Mouse (Mus musculus): Measurements from ENCODE around the gene Oasl1. TPM values are rescaled to one million over a fixed set of nuclear protein-coding genes. Genes with fewer than 3 reads are reported as not detected.

Gene Oasl1
- 1.5 TPM for polyA plus RNA-seq (2014; fragmentation: Illumina TruSeq; extraction: RNeasy Lipid Tissue Mini Kit (QIAGEN cat#74804); ENCODE audit: low read depth, low replicate concordance)

GRCm38 (mm10) chr5:114922998-114923473 is at the start of gene Oasl1:
Gene Oasl1 (plus strand): TSS chr5:114923240.

GRCm38 (mm10) chr5:114896688-114897373 is 26.2 kb upstream of the Oasl1 start, which contains the start of gene Oasl2:
Gene Oasl2 (plus strand): TSS chr5:114896936.

GRCm38 (mm10) chr5:114942074-114942765 is 19.2 kb downstream of the Oasl1 start, which contains the start of gene 2210016L21Rik:
Gene 2210016L21Rik (plus strand): TSS chr5:114942158.

GRCm38 (mm10) chr5:114970824-114971227 is 47.8 kb downstream of the Oasl1 start, which contains the start of gene Hnf1a:
Gene Hnf1a (minus strand): TSS chr5:114971094.

Other genes with a start within 250 kb of the Oasl1 start
- 68.7 TPM for gene Gltp, start 232.3 kb upstream of the Oasl1 start, polyA plus RNA-seq (2014; fragmentation: Illumina TruSeq; extraction: RNeasy Lipid Tissue Mini Kit (QIAGEN cat#74804); ENCODE audit: low read depth, low replicate concordance)
- gene Tchp, start 215.5 kb upstream of the Oasl1 start, polyA plus RNA-seq (2014; fragmentation: Illumina TruSeq; extraction: RNeasy Lipid Tissue Mini Kit (QIAGEN cat#74804); ENCODE audit: low read depth, low replicate concordance), result 11.3 TPM
- gene Ankrd13a, start 148.6 kb upstream of the Oasl1 start, polyA plus RNA-seq (2014; fragmentation: Illumina TruSeq; extraction: RNeasy Lipid Tissue Mini Kit (QIAGEN cat#74804); ENCODE audit: low read depth, low replicate concordance), result 52.9 TPM
- 27.9 TPM for gene Git2, start 147.7 kb upstream of the Oasl1 start, polyA plus RNA-seq (2014; fragmentation: Illumina TruSeq; extraction: RNeasy Lipid Tissue Mini Kit (QIAGEN cat#74804); ENCODE audit: low read depth, low replicate concordance)
- gene 1500011B03Rik, start 99.8 kb upstream of the Oasl1 start, polyA plus RNA-seq (2014; fragmentation: Illumina TruSeq; extraction: RNeasy Lipid Tissue Mini Kit (QIAGEN cat#74804); ENCODE audit: low read depth, low replicate concordance), result 171 TPM
- 0.60 TPM for gene 4930519G04Rik, start 69.6 kb upstream of the Oasl1 start, polyA plus RNA-seq (2014; fragmentation: Illumina TruSeq; extraction: RNeasy Lipid Tissue Mini Kit (QIAGEN cat#74804); ENCODE audit: low read depth, low replicate concordance)
- not detected for gene Gm9936, start 64.6 kb upstream of the Oasl1 start, polyA plus RNA-seq (2014; fragmentation: Illumina TruSeq; extraction: RNeasy Lipid Tissue Mini Kit (QIAGEN cat#74804); ENCODE audit: low read depth, low replicate concordance)
- 20.2 TPM for gene Oasl2, start 26.3 kb upstream of the Oasl1 start, polyA plus RNA-seq (2014; fragmentation: Illumina TruSeq; extraction: RNeasy Lipid Tissue Mini Kit (QIAGEN cat#74804); ENCODE audit: low read depth, low replicate concordance)
- gene 2210016L21Rik, start 18.9 kb downstream of the Oasl1 start, polyA plus RNA-seq (2014; fragmentation: Illumina TruSeq; extraction: RNeasy Lipid Tissue Mini Kit (QIAGEN cat#74804); ENCODE audit: low read depth, low replicate concordance), result 23.8 TPM
- 0.71 TPM for gene Hnf1a, start 47.9 kb downstream of the Oasl1 start, polyA plus RNA-seq (2014; fragmentation: Illumina TruSeq; extraction: RNeasy Lipid Tissue Mini Kit (QIAGEN cat#74804); ENCODE audit: low read depth, low replicate concordance)
- 31.1 TPM for gene Sppl3, start 87.9 kb downstream of the Oasl1 start, polyA plus RNA-seq (2014; fragmentation: Illumina TruSeq; extraction: RNeasy Lipid Tissue Mini Kit (QIAGEN cat#74804); ENCODE audit: low read depth, low replicate concordance)
- not detected for gene Gm10401, start 175.1 kb downstream of the Oasl1 start, polyA plus RNA-seq (2014; fragmentation: Illumina TruSeq; extraction: RNeasy Lipid Tissue Mini Kit (QIAGEN cat#74804); ENCODE audit: low read depth, low replicate concordance)
- gene Acads, start 196.1 kb downstream of the Oasl1 start, polyA plus RNA-seq (2014; fragmentation: Illumina TruSeq; extraction: RNeasy Lipid Tissue Mini Kit (QIAGEN cat#74804); ENCODE audit: low read depth, low replicate concordance), result 67.3 TPM
- gene Unc119b, start 211.7 kb downstream of the Oasl1 start, polyA plus RNA-seq (2014; fragmentation: Illumina TruSeq; extraction: RNeasy Lipid Tissue Mini Kit (QIAGEN cat#74804); ENCODE audit: low read depth, low replicate concordance), result 56.1 TPM
- gene Mlec, start 234.9 kb downstream of the Oasl1 start, polyA plus RNA-seq (2014; fragmentation: Illumina TruSeq; extraction: RNeasy Lipid Tissue Mini Kit (QIAGEN cat#74804); ENCODE audit: low read depth, low replicate concordance), result 205 TPM